Mouse (Mus musculus): ENCODE data around the gene Plekha3.

Gene Plekha3

GRCm38 (mm10) chr2:76674725-76675427 is at the start of gene Plekha3:
Gene Plekha3 (plus strand): TSS chr2:76675281.
- peak; percentile 75 for DNase-seq (ENCODE audit: low read depth)

DNA sequence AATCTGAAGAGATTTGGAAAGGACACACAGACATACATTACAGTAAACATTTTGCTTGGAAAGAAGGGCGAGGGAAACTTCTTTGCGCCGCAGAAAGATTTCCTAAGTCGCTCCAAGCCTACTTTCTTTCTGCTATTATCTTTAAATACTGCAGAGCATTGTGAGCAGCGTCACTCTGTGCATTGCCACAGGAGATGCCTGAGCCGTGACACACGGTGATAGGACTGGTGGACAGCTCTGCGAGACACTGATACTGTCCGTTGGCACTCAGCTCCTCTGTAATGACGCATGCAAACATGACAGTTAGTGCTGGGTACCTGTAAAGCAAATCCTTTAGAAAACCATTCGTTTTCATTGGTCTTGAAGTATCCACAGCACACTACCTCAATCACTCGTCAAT is 44.8 kb upstream of the Plekha3 start:
- DNase-seq (ENCODE audit: low read depth): no peak

GRCm38 (mm10) chr2:76631600-76631999 is 43.5 kb upstream of the Plekha3 start:
- no peak for DNase-seq (ENCODE audit: low read depth)

GRCm38 (mm10) chr2:76639637-76640036 is 35.4 kb upstream of the Plekha3 start:
- no peak for DNase-seq (ENCODE audit: low read depth)

GRCm38 (mm10) chr2:76643801-76644200 is 31.3 kb upstream of the Plekha3 start:
- DNase-seq (ENCODE audit: low read depth): no peak

GRCm38 (mm10) chr2:76647441-76647869 is 27.6 kb upstream of the Plekha3 start:
- peak; percentile 17 for DNase-seq (ENCODE audit: low read depth)

- DNase-seq (ENCODE audit: low read depth): peak; percentile 99
These were observed 27.1 kb upstream of the Plekha3 start, which contains the start of the genes Prkra and Pjvk for GRCm38 (mm10) chr2:76647883-76648570. Gene Prkra (minus strand): TSS chr2:76648015. Gene Pjvk (plus strand): TSS chr2:76648476.

- no peak for DNase-seq (ENCODE audit: low read depth)
These were observed 26.4 kb upstream of the Plekha3 start for GRCm38 (mm10) chr2:76648666-76649141.

GRCm38 (mm10) chr2:76653070-76653469 is 22.0 kb upstream of the Plekha3 start:
- DNase-seq (ENCODE audit: low read depth): no peak

DNA sequence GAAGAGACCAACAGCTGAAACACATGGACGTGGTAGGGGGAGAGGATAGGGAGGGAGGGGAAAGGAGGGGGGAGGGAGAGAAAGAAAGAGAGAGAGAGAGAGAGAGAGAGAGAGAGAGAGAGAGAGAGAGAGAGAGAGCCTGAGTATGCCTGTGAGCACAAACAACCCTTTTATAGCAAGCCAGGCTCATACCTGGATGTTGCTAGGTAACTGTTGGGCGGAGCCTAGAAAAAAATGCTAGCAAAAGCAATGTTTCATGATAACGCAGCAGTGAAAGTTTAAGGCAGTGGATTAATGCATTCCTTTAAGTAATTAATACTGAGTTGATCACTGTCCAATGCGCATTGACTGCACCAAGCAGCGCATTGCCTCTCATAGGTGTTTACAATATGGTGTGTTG is 20.4 kb upstream of the Plekha3 start:
- no peak for DNase-seq (ENCODE audit: low read depth)

GRCm38 (mm10) chr2:76655444-76655843 is 19.6 kb upstream of the Plekha3 start:
- DNase-seq (ENCODE audit: low read depth): no peak

GRCm38 (mm10) chr2:76655982-76656381 is 19.1 kb upstream of the Plekha3 start:
- DNase-seq (ENCODE audit: low read depth): peak; percentile 70

- DNase-seq (ENCODE audit: low read depth): no peak
These were observed 16.5 kb upstream of the Plekha3 start for GRCm38 (mm10) chr2:76658551-76658950.

DNA sequence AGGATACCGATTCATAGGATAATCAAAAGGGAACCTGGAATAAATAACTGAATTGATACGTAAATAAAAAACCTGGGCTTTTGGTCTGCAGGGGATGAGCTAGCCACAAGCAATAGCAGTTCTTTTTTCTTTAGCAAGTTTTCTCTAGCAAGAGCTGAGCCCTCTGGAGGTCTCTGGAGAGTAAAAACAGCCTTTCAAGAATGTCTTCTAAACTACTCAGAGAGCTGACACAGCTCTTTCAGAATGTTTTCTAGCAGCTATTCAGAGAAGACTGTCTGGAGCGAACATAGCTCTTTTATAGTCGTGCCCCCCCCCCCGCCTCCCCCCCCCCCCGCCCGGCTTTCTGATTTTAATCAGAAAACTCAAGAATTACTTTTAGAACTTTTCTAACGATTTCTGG is 15.7 kb upstream of the Plekha3 start:
- DNase-seq (ENCODE audit: low read depth): no peak

DNA sequence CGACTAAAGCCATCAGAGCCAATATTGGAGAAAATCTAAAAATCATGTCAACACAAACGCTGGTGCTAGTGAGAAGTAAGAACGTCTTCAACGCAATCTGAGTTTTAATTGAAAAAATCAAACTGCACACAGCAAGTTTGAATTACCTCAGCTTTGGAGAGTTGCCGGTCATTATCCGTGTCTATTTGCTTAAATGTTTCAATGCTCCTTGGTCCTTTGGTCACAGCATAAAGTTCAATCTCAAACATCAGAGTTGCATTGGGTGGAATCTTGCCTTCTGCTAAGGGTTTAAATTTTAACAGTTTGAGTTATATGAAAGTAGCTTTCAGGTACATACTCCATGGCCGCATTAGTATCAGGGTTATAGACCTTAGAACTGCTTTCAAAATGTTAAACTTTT is 9.6 kb upstream of the Plekha3 start:
- DNase-seq (ENCODE audit: low read depth): no peak

GRCm38 (mm10) chr2:76667200-76667599 is 7.9 kb upstream of the Plekha3 start:
- DNase-seq (ENCODE audit: low read depth): no peak

GRCm38 (mm10) chr2:76671641-76672040 is 3.4 kb upstream of the Plekha3 start:
- peak; percentile 62 for DNase-seq (ENCODE audit: low read depth)

GRCm38 (mm10) chr2:76672134-76672745 is 2.8 kb upstream of the Plekha3 start:
- peak; percentile 67 for DNase-seq (ENCODE audit: low read depth)

GRCm38 (mm10) chr2:76672966-76673392 is 2.1 kb upstream of the Plekha3 start, which contains the start of gene Fkbp7:
Gene Fkbp7 (minus strand): TSS chr2:76673116.
- DNase-seq (ENCODE audit: low read depth): peak; percentile 96

- DNase-seq (ENCODE audit: low read depth): peak; percentile 86
These were observed 1.5 kb upstream of the Plekha3 start for GRCm38 (mm10) chr2:76673472-76674081.

DNA sequence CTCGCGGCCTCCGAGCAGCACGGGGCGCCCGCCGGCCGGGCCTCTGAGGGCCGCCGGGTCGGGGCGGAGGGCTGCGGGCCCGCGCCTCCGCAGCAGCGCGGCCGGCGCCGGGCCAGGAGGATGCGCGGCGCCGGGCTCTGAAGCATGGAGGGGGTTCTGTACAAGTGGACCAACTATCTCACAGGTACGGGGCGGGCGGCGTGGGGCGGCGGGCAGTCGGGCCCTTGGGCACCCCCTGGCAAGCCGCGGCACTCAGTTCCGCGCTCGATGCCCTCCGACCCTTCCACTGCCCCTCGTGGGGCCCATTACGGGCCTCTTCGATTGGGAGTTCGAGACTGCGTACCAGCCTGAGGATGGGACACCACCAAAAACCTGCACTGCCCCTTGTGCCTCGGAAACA is 370 bp downstream of the Plekha3 start:
- peak; percentile 26 for DNase-seq (ENCODE audit: low read depth)

DNA sequence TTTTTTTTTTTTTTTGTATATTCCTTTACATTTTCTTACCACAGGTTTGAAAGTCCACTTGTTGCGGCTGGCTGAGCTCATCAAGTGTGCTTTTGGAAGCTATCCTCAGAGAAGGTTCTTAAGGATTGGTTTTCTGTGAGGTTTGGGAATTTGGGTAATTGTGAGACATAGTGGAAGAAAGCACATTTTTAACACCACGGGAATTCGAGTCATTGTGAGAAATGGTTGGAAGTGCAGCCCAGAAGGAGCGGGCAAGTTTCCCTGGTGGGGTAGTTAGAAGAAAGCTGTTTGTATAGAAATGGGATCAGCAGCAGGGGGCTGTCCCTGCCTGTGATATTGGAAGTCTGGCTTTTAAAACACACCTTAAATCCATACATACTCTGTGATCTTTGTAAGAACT is 868 bp downstream of the Plekha3 start:
- peak; percentile 24 for DNase-seq (ENCODE audit: low read depth)

Measured in 416B (cell line).